Mouse (Mus musculus) heart, embryonic 14.5 days (tissue): ENCODE results near the gene Ryr2. TPM values are rescaled to one million over a fixed set of nuclear protein-coding genes. Genes with fewer than 3 reads are reported as not detected.
"Not testable (repeated sequence)": the region's sequence is repeated elsewhere in the genome, so short reads cannot be mapped to it uniquely, and the experiment has no call there.

Experiments used
- ATAC-seq: fragments of 200-750 bp; cut with Nextera tagmentation; 2 replicates; pipeline ENCODE4 v1.8.0; 2017; ENCODE audit warnings: low read depth, moderate TSS enrichment; ENCODE audit not compliant: insufficient number of reproducible peaks, insufficient read depth, low FRiP score
- H3K27ac ChIP-seq, 2 experiments: fragments of 200-500 bp in 1 of 2; fragments of 300-500 bp in 1 of 2; sonication (generic) in 1 of 2; replicated peaks in 1 of 2; 2 replicates each; pipeline ENCODE4 v1.5.1; 2012 to 2014; ENCODE audit warnings: low read depth in 2 of 2, low read length in 2 of 2, control low read depth in 1 of 2, mild to moderate bottlenecking in 1 of 2, mixed read lengths in 1 of 2; ENCODE audit not compliant: control insufficient read depth in 1 of 2, insufficient read depth in 1 of 2
- H3K27me3 ChIP-seq: fragments of 300-500 bp; sonication (generic); 2 replicates; pipeline ENCODE4 v1.6.1; 2014; ENCODE audit warnings: mild to moderate bottlenecking, low read length, control low read depth; ENCODE audit not compliant: control insufficient read depth, insufficient read depth
- H3K36me3 ChIP-seq: fragments of 300-500 bp; sonication (generic); 2 replicates; pipeline ENCODE4 v1.6.1; 2014; ENCODE audit warnings: mild to moderate bottlenecking, control low read depth, low read length, mixed read lengths; ENCODE audit not compliant: control insufficient read depth, insufficient read depth
- H3K4me1 ChIP-seq, 2 experiments: fragments of 200-500 bp in 1 of 2; fragments of 300-500 bp in 1 of 2; sonication (generic) in 1 of 2; 2 replicates each; pipeline ENCODE4 v1.6.1; 2012 to 2014; ENCODE audit warnings: low read length in 2 of 2, control low read depth in 1 of 2, mixed read lengths in 1 of 2; ENCODE audit not compliant: control insufficient read depth in 2 of 2, insufficient read depth in 2 of 2
- H3K4me2 ChIP-seq: fragments of 300-500 bp; sonication (generic); 2 replicates; pipeline ENCODE4 v1.6.1; 2014; ENCODE audit warnings: mild to moderate bottlenecking, low read length
- H3K4me3 ChIP-seq, 2 experiments: fragments of 200-500 bp in 1 of 2; fragments of 300-500 bp in 1 of 2; sonication (generic) in 1 of 2; 2 replicates each; pipeline ENCODE4 v1.5.1; 2012 to 2014; ENCODE audit warnings: low read length in 2 of 2, mild to moderate bottlenecking in 2 of 2, control low read depth in 1 of 2, low read depth in 1 of 2, moderate library complexity in 1 of 2; ENCODE audit not compliant: control insufficient read depth in 1 of 2, insufficient read depth in 1 of 2
- H3K9ac ChIP-seq: fragments of 300-500 bp; sonication (generic); 2 replicates; pipeline ENCODE4 v1.6.1; 2014; ENCODE audit warnings: mild to moderate bottlenecking, low read length
- H3K9me3 ChIP-seq: fragments of 300-500 bp; sonication (generic); 2 replicates; pipeline ENCODE4 v1.6.1; 2016; ENCODE audit warnings: low read length, control low read depth; ENCODE audit not compliant: control insufficient read depth
- WGBS: fragments of 180-500 bp; shearing (Covaris S2); extraction: QIAGEN DNeasy Blood & Tissue Kit; methylation state at CpG from one replicate; pipeline ENCODE4 v1.1.7; 2014; 5-methylcytosine and 5-hydroxymethylcytosine counted together
- polyA plus RNA-seq: library from polyadenylated mRNA; unstranded; fragments of >200 nt; fragmentation: Nextera tagmentation; extraction: Ambion mirVana; gene quantifications from 2 replicates; pipeline ENCODE4 v1.2.1, GENCODE M21; 2014

The Ryr2 gene
- polyA plus RNA-seq, 1 experiment from 2014 or later = 69.1 TPM

GRCm38 (mm10) chr13:11818723-11819122 lies 288.0 kb downstream of the Ryr2 start:
- no peak overlapping the region for H3K9ac ChIP-seq
- peaks cover 58% of the 10 kb centered on the region for H3K36me3 ChIP-seq
- no peak for ATAC-seq
- no peaks in the 10 kb centered on the region for H3K4me1 ChIP-seq
- H3K27ac ChIP-seq = no peak overlapping the region
- H3K4me2 ChIP-seq = no peak overlapping the region
- no peak overlapping the region for H3K4me3 ChIP-seq
- whole genome bisulfite sequencing = 78% methylated on average over 3 of the region's 3 CpGs
- no peaks in the 10 kb centered on the region for H3K27me3 ChIP-seq
- no peaks in the 10 kb centered on the region for H3K9me3 ChIP-seq

- H3K4me3 ChIP-seq, H3K27ac ChIP-seq, H3K4me2 ChIP-seq, H3K4me1 ChIP-seq, H3K9ac ChIP-seq, H3K27me3 ChIP-seq, ATAC-seq, H3K9me3 ChIP-seq: not testable (repeated sequence)
- 71% methylated on average over 1 of the region's 1 CpGs for WGBS
- H3K36me3 ChIP-seq = peaks cover 47% of the 10 kb centered on the region
These were observed 297.4 kb downstream of the Ryr2 start for GRCm38 (mm10) chr13:11809365-11809764.

GRCm38 (mm10) chr13:11792536-11792935 lies 314.2 kb downstream of the Ryr2 start:
- peaks cover 76% of the 10 kb centered on the region for H3K36me3 ChIP-seq
- ATAC-seq = no peak
- 86% methylated on average over 3 of the region's 3 CpGs for WGBS
- no peak overlapping the region for H3K4me3 ChIP-seq
- H3K27me3 ChIP-seq = no peaks in the 10 kb centered on the region
- no peaks in the 10 kb centered on the region for H3K9me3 ChIP-seq
- no peaks in the 10 kb centered on the region for H3K4me1 ChIP-seq
- H3K4me2 ChIP-seq = no peak overlapping the region
- no peak overlapping the region for H3K9ac ChIP-seq
- no peak overlapping the region for H3K27ac ChIP-seq

GRCm38 (mm10) chr13:11790536-11790935 lies 316.2 kb downstream of the Ryr2 start:
- Histone ChIP-seq H3K4me1 (no peaks in the 10 kb centered on the region), H3K4me2 (no peak overlapping the region), H3K4me3 (no peak overlapping the region), H3K27me3 (no peaks in the 10 kb centered on the region), H3K9me3 (no peaks in the 10 kb centered on the region), H3K27ac (no peak overlapping the region), H3K9ac (no peak overlapping the region), H3K36me3 (peaks cover 76% of the 10 kb centered on the region)
- 88% methylated on average over 5 of the region's 5 CpGs for WGBS
- ATAC-seq = no peak

- WGBS = 58% methylated on average over 3 of the region's 3 CpGs
- H3K4me2 ChIP-seq = no peak overlapping the region
- no peaks in the 10 kb centered on the region for H3K4me1 ChIP-seq
- no peak overlapping the region for H3K9ac ChIP-seq
- no peak overlapping the region for H3K4me3 ChIP-seq
- no peak for ATAC-seq
- H3K27ac ChIP-seq = no peak overlapping the region
- H3K36me3 ChIP-seq = peaks cover 79% of the 10 kb centered on the region
- no peaks in the 10 kb centered on the region for H3K9me3 ChIP-seq
- no peaks in the 10 kb centered on the region for H3K27me3 ChIP-seq
These were observed 324.2 kb downstream of the Ryr2 start for GRCm38 (mm10) chr13:11782411-11783155.

GRCm38 (mm10) chr13:11781065-11781464 lies 325.7 kb downstream of the Ryr2 start:
- H3K4me1 ChIP-seq = no peaks in the 10 kb centered on the region
- no peaks in the 10 kb centered on the region for H3K27me3 ChIP-seq
- no peak overlapping the region for H3K4me2 ChIP-seq
- 0 out of 4 replicates have a peak overlapping the region, but pooled peaks of 1 of the 2 experiments have one; percentile 9 for H3K27ac ChIP-seq
- no peak overlapping the region for H3K9ac ChIP-seq
- peaks cover 76% of the 10 kb centered on the region for H3K36me3 ChIP-seq
- no peak overlapping the region for H3K4me3 ChIP-seq
- 62% methylated on average over 2 of the region's 2 CpGs for WGBS
- H3K9me3 ChIP-seq = no peaks in the 10 kb centered on the region
- ATAC-seq = no peak

- Histone ChIP-seq H3K9me3 (no peaks in the 10 kb centered on the region), H3K36me3 (peaks cover 61% of the 10 kb centered on the region), H3K4me2 (no peak overlapping the region), H3K27me3 (no peaks in the 10 kb centered on the region), H3K27ac (no peak overlapping the region), H3K4me1 (no peaks in the 10 kb centered on the region), H3K4me3 (no peak overlapping the region), H3K9ac (no peak overlapping the region)
- 92% methylated on average over 6 of the region's 6 CpGs for WGBS
- no peak for ATAC-seq
These were observed 329.0 kb downstream of the Ryr2 start for GRCm38 (mm10) chr13:11777726-11778125.

- Histone ChIP-seq H3K4me2 (no peak overlapping the region), H3K27ac (no peak overlapping the region), H3K4me1 (peaks cover 2 to 6% of the 10 kb centered on the region in 2 experiments; a peak in 2 of 4 replicates), H3K4me3 (no peak overlapping the region), H3K9ac (no peak overlapping the region), H3K36me3 (peaks cover 45% of the 10 kb centered on the region), H3K9me3 (no peaks in the 10 kb centered on the region), H3K27me3 (no peaks in the 10 kb centered on the region)
- WGBS = 90% methylated on average over 8 of the region's 8 CpGs
- ATAC-seq = no peak
These were observed 334.6 kb downstream of the Ryr2 start for GRCm38 (mm10) chr13:11772173-11772572.
